Mouse (Mus musculus): Measurements from ENCODE around the gene BC028528.
"Not testable (repeated sequence)": the region's sequence is repeated elsewhere in the genome, so short reads cannot be mapped to it uniquely, and the experiment has no call there.

Gene BC028528

GRCm38 (mm10) chr3:95891211-95892065, at the start of gene BC028528:
BC028528 (minus strand) TSS chr3:95892005.
- DNase-seq (ENCODE audit: low read depth, low spot score) = no peak

GRCm38 (mm10) chr3:95938835-95939234, 47.0 kb upstream of the BC028528 start:
- DNase-seq (ENCODE audit: low read depth, low spot score) = peak; percentile 50

GRCm38 (mm10) chr3:95938217-95938616, 46.4 kb upstream of the BC028528 start:
- no peak for DNase-seq (ENCODE audit: low read depth, low spot score)

- DNase-seq (ENCODE audit: low read depth, low spot score) = no peak
These were observed 42.6 kb upstream of the BC028528 start for GRCm38 (mm10) chr3:95934448-95934847.

GRCm38 (mm10) chr3:95933111-95933750, 41.4 kb upstream of the BC028528 start:
- DNase-seq (ENCODE audit: low read depth, low spot score) = no peak

- no peak for DNase-seq (ENCODE audit: low read depth, low spot score)
These were observed 40.8 kb upstream of the BC028528 start for GRCm38 (mm10) chr3:95932566-95932965.

- DNase-seq (ENCODE audit: low read depth, low spot score) = peak; percentile 31
These were observed 40.4 kb upstream of the BC028528 start for GRCm38 (mm10) chr3:95932157-95932556.

- peak; percentile 24 for DNase-seq (ENCODE audit: low read depth, low spot score)
These were observed 39.7 kb upstream of the BC028528 start for GRCm38 (mm10) chr3:95931471-95931870.

- peak; percentile 56 for DNase-seq (ENCODE audit: low read depth, low spot score)
These were observed 38.6 kb upstream of the BC028528 start for GRCm38 (mm10) chr3:95930471-95930789.

- DNase-seq (ENCODE audit: low read depth, low spot score) = peak; percentile 63
These were observed 38.0 kb upstream of the BC028528 start for GRCm38 (mm10) chr3:95929581-95930470.

GRCm38 (mm10) chr3:95928658-95929503, 37.1 kb upstream of the BC028528 start, which contains the start of gene Anp32e:
Anp32e (plus strand) TSS chr3:95929246.
- DNase-seq (ENCODE audit: low read depth, low spot score) = peak; percentile 98

GRCm38 (mm10) chr3:95928261-95928657, 36.5 kb upstream of the BC028528 start:
- DNase-seq (ENCODE audit: low read depth, low spot score) = no peak

GRCm38 (mm10) chr3:95925087-95925486, 33.3 kb upstream of the BC028528 start:
- DNase-seq (ENCODE audit: low read depth, low spot score) = no peak

- DNase-seq (ENCODE audit: low read depth, low spot score) = no peak
These were observed 32.4 kb upstream of the BC028528 start for GRCm38 (mm10) chr3:95924185-95924584.

- not testable (repeated sequence) for DNase-seq (ENCODE audit: low read depth, low spot score)
These were observed 31.6 kb upstream of the BC028528 start for GRCm38 (mm10) chr3:95923429-95923828.

- not testable (repeated sequence) for DNase-seq (ENCODE audit: low read depth, low spot score)
These were observed 28.7 kb upstream of the BC028528 start for GRCm38 (mm10) chr3:95920532-95920931.

- no peak for DNase-seq (ENCODE audit: low read depth, low spot score)
These were observed 25.0 kb upstream of the BC028528 start for GRCm38 (mm10) chr3:95916760-95917159.

- no peak for DNase-seq (ENCODE audit: low read depth, low spot score)
These were observed 22.9 kb upstream of the BC028528 start for GRCm38 (mm10) chr3:95914706-95915105.

- no peak for DNase-seq (ENCODE audit: low read depth, low spot score)
These were observed 15.8 kb upstream of the BC028528 start for GRCm38 (mm10) chr3:95907613-95908012.

- DNase-seq (ENCODE audit: low read depth, low spot score) = peak; percentile 76
These were observed 15.1 kb upstream of the BC028528 start for GRCm38 (mm10) chr3:95906860-95907259.

- peak; percentile 68 for DNase-seq (ENCODE audit: low read depth, low spot score)
These were observed 14.2 kb upstream of the BC028528 start for GRCm38 (mm10) chr3:95905940-95906492.

Measured in CD4-positive, CD25-positive, alpha-beta regulatory T cell, adult 2 months (primary cell).